Mouse (Mus musculus): ENCODE results near the gene Fermt2. TPM values are rescaled to one million over a fixed set of nuclear protein-coding genes. Genes with fewer than 3 reads are reported as not detected.

Gene Fermt2
- polyA plus RNA-seq, 1 experiment = 91.3 TPM

DNA sequence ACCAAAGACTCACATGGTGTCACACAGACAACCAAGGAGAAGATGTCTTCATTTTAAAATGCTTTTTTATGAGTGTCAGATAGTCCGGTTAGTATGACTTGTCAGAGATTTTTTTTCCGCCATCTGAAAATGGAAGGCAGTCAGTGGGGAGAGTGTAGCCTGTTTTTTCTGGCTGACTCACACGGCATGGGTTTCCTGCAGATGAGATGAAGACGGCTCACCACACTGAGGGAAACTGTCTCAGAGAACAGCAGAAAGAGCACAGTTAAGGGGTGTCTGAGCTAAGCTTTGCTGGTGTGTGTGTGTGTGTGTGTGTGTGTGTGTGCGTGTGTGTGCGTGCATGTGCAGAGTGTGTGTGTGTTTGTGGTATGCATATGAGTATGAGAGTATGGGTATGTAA lies 88.6 kb downstream of the Fermt2 start:
- no peak for DNase-seq (ENCODE audit: extremely low spot score in 1 of 2, low spot score in 1 of 2)

DNA sequence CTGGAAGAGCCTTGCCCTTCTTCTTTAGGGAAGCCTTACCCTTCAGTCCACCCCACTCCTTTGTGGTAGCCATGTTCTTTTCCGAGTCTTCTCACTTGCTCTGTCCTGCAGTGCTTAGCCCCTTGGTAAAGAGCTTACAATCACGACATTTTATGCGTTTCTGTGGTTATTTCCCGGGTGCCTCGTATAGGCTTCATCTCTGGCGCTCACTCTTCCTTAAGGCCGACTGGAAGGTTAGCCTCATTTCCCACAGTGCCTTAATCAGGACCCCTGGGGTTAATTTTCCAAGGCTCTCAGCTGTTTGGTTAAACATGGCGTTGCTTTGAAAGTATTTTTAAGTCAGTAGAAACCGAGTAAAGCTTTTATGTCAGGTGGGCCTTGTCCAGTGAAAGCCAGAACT lies 90.5 kb downstream of the Fermt2 start:
- DNase-seq (ENCODE audit: extremely low spot score in 1 of 2, low spot score in 1 of 2) = no peak

DNA sequence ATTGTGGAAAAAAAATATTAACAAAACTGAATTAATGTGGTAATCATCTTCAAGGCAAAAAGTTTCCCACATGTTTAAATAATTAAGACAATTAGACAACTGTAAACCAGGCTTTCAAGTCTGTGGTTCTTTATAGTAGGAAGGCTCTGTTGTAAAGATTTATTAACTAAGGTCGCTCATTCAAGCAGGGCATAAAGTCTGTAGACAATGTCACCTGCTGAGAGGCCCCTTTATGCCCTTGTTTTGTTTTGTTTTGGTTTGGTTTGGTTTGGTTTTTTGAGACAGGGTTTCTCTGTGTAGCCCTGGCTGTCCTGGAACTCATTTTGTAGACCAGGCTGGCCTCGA lies 91.0 kb downstream of the Fermt2 start:
- DNase-seq (ENCODE audit: extremely low spot score in 1 of 2, low spot score in 1 of 2) = no peak

DNA sequence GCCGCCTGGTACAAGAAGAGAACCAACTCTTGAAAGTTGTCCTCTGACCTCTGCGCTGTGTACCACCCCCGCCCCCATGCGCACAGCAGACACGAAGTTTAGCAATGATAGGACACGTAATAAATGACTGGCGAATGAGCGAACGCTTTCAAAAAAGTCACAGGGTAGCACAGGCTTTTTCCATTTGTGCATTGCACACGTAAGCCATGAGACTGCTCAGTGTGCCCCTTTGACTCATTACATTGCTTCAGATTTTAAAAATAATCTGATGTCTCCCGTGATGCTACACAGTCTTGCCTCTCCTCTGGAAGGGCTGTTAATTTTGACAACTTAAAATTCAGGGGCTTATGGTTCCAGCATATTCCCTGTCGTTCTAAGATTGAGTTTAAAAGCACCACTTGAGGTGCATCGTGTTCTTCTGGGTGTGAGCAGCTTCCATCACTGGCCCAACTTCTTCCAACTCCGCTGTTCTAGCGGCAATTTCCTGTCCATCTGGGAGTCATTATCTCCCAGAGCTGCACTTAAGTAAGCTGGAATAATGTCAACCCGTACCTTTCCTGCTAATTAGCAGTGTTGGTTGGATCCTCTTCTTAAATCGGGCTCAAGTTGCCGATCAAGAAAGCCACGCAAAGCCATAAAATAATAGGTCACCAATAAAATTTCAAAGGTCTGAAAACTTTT lies 91.5 kb downstream of the Fermt2 start:
- DNase-seq (ENCODE audit: extremely low spot score in 1 of 2, low spot score in 1 of 2) = no peak

DNA sequence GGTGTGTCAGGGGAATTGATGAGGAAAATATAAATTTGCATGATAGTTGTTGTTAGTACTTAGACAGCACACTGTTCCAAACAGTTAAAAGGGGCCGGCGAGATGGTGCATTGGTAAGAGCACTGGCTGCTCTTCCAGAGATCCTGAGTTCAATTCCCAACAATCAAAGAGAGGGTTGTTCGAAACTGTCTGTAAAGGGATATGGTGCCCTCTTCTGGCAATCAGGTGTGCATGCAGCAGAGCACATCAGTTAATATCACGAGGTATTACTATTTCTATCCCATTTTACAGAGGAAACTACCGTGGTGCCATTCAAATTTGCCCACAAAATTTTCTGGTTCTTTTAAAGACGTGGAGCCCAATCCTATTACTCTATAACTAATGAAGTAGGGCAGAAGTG lies 95.7 kb downstream of the Fermt2 start:
- no peak for DNase-seq (ENCODE audit: extremely low spot score in 1 of 2, low spot score in 1 of 2)

DNA sequence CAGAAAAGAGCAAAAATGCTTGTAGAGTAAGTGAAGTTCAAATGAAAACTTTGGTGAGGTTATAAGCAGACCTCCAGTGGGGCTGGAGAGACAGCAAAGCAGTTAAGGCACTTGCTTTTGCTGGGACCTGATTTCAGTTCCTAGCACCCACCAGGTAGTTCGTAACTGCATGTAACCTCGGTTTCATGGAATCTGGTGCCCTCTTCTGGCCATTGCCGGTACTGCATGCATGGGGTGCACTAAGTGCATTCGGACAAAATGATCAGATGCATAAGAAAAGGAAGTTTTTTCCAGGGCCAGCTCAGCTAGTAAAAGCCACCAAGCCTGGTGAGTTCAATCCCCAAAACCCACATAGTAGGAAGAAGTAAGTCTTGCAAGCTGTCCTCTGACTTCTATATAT lies 97.9 kb downstream of the Fermt2 start:
- DNase-seq (ENCODE audit: extremely low spot score in 1 of 2, low spot score in 1 of 2) = no peak

DNA sequence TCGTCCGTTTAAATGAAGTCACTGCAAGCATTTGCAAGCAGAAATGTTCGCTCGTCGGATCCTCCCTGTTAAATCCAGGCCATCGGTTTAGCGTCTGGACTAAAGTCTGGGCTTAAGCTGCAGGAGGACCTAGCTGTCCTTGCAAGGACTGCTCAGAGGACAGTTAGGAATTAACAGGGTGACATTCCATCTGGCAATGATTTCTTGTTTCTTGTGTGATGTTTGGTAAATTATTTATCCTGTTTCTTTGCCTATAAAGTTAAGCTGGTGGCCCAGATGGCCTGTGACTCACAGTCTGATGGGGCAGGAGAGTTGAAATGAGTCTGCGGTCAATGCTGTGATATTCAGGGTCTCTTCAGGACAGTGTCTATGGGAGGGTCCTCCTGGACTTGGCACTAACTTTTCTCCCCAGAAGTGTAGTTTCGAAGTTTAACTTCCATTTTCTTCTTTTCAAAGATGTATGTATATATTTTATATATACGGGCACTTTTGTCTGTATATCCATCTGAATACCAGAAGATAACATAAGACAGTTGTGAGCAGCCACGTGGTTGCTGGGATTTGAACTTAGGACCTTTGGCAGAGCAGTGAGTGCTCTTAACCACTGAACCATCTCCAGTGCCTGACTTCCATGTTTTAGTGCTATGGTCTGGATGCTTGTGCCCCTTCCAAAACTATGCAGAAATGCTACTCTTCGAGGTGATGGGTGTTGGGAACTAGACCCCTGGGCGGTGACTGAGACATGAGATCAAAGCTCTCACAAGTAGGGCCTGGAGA lies 99.7 kb downstream of the Fermt2 start:
- DNase-seq (ENCODE audit: extremely low spot score in 1 of 2, low spot score in 1 of 2) = no peak

DNA sequence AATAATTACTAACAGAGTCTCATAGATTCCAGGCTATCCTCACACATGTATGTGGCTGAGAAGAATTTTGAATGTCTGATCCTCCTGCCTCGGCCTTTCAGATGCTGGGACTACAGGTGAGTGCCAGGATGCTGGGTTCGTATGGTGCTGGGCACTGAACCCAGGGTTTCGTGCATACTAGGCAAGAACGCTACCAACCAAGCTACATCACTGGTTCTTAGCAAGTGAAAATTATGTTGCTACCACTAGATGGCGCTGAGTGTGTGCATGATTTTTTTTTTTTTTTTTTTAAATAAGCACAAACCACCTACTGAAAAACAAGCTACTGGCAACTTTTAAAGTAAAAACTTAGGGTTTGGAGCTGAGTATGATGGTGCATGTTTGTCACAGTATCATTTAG lies 106.7 kb downstream of the Fermt2 start:
- DNase-seq (ENCODE audit: extremely low spot score in 1 of 2, low spot score in 1 of 2) = peak in 1 of 2 experiments; percentile 79

DNA sequence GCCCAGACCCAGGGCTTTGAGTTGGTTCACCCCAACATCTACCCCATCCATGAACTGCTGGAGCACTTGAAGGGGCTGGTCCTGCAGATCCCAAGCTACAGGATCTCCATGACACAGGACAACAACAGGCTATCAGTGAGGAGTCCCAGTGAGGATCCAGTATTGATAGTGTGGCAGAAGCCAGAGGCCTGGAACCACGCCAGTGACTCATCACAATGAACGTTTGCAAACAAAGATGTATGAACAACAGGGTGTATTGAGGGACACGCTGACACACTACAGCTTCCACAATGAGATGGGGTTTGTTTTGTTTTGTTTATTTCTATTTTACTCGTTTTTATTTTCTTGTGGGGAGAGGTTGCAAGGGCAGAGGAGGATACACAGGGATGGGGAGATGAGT lies 107.5 kb downstream of the Fermt2 start:
- DNase-seq (ENCODE audit: extremely low spot score in 1 of 2, low spot score in 1 of 2) = peak in 1 of 2 experiments; percentile 27

DNA sequence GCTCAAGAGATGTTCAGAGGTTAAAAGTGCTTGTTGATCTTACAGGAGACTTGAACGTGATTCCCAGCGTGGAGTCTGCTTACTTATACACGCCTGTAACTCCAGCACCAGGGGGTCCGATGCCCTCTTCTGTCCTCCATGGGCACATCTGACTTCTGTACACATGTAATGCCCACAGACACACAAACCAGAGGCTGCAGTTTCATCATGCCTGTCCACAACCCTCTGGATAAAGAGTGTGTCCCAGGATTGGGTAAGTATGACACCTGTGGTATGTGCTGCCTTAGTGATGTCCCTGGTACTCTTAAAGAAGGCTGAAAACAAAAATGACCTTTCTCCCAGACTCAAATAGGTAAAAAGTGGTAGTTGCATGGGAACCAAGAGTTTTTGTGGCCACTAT lies 110.6 kb downstream of the Fermt2 start:
- no peak for DNase-seq (ENCODE audit: extremely low spot score in 1 of 2, low spot score in 1 of 2)

DNA sequence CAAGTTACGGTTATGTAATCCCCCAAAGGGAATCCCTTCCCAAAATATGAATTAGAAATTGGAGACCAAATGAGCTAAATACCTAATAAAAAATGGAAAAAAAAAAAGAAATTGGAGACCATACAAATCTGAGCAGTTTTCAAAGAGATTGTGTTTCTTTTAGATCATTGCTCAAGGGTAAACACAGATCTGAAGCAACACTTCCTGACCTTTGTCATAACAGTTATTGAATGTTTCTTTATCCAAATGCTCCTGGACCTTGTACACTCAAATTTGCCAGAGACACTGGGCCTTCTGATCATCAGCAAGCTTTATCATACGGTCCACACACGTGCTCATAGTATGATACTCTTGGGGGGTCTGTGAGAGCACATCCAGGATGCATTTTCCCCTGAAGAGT lies 111.4 kb downstream of the Fermt2 start:
- DNase-seq (ENCODE audit: extremely low spot score in 1 of 2, low spot score in 1 of 2) = no peak

DNA sequence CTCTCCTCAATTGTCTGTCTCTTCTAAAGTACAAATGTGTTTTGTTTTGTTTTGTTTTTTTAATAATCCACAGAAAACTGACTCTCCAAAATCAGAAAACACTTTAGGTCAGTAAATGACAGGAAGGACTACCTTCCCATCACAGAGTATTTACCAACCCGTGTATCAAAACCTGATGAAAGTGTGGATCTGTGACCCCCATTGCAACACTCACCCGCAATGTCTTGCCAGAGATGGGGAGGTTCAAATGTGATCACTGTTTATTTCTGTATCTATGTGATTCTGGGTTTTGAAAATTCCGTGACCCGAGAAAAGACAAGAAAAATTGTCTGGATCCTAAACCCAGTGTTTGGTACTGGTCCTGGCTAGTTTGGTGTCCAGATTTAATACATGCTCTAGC lies 113.7 kb downstream of the Fermt2 start:
- DNase-seq (ENCODE audit: extremely low spot score in 1 of 2, low spot score in 1 of 2) = no peak

Other genes with a start within 250 kb of the Fermt2 start
- 28.8 and 30.0 TPM in 2 replicates for gene Ero1l, start 211.3 kb downstream of the Fermt2 start, polyA plus RNA-seq (2012; rRNA removed)
- gene Psmc6, start 200.3 kb downstream of the Fermt2 start, polyA plus RNA-seq (2012; rRNA removed) = 89.6 and 96.8 TPM in 2 replicates
- 15.6 and 17.5 TPM in 2 replicates for gene Styx, start 179.0 kb downstream of the Fermt2 start, polyA plus RNA-seq (2012; rRNA removed)
- gene Gnpnat1, start 125.2 kb downstream of the Fermt2 start, polyA plus RNA-seq (2012; rRNA removed) = 10.5 and 12.4 TPM in 2 replicates
- 84.3 and 88.4 TPM in 2 replicates for gene Ddhd1, start 128.0 kb upstream of the Fermt2 start, polyA plus RNA-seq (2012; rRNA removed)

Data from frontal cortex, adult 2 months (tissue).